Mouse (Mus musculus): Measurements from ENCODE around the gene Tmem115.

Gene Tmem115

DNA sequence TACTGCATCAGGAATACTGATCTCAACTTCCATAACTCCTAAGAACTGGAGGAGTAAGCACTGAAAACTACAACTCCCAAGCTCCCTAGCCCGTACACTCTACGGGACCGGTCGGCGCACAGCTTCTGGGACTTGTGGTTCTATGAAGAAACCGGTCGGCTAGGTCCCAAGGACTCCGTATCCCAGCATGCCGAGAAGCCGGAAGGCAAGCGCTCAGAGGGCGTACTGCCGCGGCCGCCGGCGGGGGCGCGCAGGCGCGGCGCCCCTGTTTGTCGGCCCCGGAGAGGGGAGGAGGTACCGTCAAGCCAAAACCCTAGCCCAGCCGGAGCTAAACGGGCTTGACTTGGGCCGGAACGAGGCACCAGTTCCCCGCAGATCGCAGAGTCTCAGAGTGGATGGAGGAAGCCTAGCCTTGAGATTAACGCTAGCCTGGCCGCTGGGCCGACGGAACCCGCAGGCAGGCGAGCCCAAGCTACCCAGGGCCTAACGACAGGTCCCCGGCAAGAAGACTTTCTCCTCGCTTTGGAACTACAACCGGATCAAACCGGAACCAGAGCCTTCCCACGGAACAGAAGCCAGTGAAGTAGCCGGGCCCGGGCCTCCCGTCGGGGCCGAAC lies at the start of gene Tmem115:
Tmem115 (plus strand) TSS at position 155 of the 617 bp plus-strand sequence.
- peak; percentile 98 for DNase-seq

DNA sequence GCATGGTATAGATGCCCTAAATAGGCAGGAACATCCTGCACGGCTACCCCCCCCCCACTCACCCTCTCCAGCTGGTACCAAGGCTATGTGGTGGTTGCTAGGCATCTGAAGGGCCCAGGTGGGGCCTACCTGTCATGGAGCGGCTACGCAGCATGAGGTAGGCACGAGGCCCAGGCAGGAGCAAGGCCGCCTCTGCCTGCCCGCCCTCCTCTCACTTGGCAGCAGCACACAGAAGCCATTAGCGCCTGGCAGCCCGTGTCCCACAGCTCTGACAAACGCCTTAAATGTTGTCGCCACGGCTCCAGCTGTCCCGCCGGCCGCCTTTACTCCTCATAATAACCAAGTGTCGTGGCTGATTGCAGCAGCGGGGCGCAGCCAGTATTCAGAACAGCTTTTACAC lies 49.4 kb upstream of the Tmem115 start:
- no peak for DNase-seq

DNA sequence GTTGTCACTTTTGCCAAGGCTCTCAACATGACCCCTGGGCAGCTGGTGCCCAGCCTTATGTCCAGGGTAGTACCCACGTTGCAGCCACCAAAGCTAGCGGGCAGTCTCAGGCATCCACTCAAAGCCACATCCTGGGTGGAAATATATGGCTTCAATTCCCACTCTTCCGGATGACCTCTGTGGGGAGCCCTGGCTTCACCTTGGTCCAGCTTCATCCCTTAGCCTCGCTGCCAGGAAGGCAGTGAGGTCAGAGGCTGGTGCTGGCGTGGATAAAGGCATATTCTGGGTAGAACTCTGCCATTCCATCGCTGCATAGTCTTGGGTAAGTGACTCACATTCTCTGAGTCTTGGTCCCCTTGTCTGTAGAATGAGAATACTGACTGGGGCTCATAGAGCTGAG lies 49.0 kb upstream of the Tmem115 start:
- no peak for DNase-seq

DNA sequence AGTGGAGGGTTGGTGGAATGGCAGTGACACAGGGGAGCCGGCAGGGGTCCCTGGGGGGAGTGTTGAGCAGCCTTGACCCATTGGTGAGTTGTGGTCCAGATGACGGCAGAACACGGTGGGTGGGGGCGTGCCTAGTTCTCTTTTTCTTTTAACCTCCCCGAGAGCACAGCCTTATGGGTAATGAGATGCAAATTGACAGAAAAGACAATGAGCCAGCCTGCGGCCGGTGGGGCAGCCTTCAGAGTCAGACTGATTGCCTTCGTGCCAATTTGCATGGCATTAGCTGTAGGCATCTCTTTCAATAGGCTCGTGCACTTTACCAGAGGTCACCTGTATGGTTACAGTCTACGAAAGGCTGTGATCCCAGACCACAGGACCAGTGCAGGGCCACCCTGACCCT lies 47.7 kb upstream of the Tmem115 start:
- DNase-seq: no peak

DNA sequence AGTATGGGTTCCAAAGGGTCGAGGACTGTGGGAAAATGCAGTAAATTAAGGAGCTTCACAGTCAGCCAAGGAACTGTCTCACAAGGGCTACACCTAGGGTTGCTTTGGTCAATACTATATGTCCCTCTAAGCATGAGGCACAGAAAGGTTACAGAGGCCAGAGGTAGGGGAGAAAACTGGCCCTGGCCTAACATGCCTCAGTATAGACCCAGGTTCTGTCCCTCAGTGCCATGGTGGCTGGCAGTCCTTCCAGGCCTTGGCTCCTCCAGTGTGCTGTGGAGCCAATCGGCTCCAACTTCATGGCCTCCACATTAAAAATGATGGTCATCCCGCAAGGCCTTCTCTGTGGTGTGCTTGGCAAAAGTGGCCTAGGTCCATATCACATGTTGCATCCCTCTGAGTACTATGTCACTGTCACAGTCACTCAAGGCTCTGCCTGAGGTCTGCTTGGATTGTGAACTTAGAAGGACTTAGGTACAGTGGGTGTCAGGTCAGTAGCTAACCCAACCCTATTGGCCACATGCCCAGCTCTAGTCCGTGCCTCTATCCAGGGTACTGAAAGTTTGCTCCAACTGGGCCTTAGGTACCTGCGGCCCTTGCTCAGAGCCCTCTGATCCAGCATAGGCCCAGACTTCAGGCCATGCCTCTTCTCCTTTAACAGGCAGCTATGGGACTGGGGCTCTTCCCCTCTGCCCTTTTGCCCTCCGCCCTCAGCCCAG lies 47.1 kb upstream of the Tmem115 start:
- DNase-seq: peak; percentile 21

DNA sequence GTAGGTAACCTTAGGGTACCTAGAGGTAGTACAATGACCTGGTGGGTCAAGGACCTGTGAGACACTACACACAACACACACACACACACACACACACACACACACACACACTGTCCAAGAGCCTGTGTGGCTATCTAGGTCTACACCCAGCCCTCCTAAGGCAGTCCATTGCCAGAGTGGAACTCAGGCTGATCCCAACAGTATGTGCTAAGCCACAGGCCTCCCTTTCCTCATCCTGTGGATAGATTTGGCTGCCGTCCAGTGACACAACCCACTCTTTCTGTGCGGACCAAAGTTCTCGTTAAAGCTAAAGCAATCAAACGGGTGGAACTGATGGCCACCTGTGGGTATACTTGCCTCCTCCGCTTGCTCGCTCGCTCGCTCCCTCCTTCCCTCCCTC lies 43.6 kb upstream of the Tmem115 start:
- no peak for DNase-seq

DNA sequence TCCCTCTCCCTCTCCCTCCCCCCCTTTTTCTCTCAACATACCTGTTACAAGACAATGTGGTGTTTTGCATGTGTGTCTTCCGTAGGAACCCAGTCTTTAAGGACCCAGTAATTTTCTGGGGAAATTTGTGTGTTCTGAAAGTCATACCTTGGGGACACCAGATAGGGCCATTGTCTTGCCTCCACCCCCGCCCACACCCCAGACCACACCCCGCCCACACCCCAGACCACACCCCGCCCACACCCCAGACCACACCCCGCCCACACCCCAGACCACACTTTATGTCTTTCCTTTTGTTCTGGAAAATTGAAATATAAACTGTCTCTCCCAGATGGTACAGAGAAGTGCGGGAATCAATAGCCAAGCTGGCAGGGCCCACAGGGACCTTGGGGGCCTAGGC lies 43.1 kb upstream of the Tmem115 start:
- DNase-seq: no peak

DNA sequence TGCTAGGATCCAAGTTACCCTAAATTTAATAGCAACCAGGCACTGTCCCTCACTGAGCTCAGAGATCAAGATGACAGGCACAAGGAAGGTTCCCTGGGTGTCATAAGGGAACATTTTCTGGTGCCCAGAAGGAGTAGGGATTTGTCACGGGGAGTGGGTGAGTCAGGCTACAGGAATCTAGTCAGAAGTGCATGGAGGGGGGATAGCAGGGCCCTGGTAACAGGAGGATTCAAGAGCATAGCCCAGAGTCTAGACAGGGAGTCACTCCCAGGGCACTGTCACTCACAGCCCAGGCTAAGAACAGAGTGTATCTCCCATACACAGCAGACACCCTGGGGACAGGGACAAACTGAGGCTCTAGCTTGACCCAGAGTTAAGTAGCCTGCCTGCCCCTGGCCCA lies 40.2 kb upstream of the Tmem115 start:
- no peak for DNase-seq

DNA sequence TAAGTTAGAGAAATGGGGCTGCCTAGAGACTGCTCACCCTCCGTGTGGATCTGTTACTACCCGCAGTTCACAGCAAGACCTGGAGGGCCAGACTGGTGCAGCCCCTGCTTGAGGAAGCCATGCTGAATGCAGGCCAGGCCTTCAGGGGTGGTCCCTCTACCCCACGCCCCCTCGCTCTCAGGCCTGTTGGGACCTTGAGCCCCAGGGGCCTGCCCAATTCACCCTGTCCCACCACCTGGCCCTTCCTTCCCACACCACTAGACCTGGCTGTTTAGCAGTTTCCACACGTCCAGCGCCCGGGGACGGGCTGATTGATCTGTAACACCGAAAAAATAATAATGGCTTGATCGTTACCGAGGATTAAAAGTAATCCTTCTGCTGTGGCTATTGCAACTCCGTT lies 39.5 kb upstream of the Tmem115 start:
- no peak for DNase-seq

DNA sequence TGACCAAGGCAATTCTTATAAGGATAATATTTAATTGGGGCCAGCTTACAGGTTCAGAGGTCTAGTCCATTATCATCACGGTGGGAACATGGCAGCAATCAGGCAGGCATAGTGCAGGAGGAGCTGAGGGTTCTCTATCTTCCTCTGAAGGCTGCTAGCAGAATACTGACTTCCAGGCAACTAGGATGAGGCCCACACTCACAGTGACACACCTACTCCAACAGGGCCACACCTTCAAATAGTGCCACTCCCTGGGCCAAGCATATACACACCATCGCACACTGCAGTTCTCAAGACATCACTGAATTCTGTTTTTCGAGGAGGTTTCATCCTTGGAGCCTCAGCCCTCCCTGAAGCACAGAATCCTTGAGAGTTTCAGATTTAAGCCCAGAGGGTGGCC lies 37.4 kb upstream of the Tmem115 start:
- DNase-seq: no peak

DNA sequence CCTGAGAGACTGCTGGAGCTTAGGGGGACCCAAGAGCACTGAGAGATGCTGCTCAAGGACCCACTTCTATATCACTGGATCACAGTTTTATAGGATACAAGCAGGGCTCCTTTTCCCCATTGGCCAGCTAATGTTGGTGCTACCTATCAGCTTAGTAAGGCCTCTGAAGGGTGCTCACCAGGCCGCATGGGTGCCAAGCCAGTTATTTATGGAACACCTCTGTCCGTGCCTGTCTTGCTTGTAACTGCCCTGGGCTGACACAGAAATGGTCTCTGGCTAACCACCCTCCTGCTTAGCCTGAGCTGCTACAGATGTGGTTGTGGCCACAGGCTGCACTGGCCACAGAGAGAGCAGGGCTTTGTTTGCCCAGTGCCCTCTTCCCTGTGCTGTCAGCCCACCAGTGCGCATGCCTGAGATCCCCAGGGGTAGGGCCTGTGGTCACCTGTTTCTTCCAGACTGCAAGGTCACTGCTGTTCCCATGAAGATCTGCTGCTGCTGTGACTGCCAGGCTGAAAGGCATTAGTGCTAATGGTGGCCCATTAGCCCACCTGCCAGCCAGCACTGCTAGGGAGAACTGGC lies 32.9 kb upstream of the Tmem115 start:
- no peak for DNase-seq

DNA sequence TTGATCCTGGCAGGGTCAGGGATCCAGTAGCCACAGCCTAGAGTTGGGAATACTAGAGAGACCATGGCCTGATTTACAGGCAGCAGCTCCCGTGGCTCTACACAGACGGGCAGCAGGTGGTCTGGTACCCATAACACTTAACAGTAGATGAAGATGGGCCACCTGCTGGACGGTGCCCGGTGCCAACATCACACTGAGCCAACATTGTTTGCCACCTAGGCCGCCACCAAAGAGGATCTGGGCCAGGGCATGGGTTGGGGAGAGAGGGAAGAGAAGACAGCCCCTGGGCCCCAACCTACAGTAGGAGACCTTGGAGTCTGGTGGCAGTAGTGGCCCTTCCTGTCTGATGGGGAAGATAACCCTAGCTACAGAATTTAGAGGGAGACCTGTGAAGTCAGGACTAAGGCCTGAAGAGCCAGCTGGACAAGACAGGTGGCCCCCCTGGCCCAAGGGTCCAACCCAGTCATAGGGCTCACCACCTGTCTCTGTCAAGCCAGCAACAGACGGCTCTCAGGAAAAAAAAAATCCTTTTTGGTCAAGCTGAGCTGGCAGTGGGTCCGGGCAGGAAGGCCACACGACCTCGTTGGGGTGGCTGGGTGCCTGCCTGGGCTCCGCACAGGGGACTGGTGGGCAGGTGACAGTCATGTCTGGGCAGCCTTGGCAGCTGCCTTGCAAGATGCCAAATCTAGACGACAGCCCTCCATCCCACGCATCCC lies 31.5 kb upstream of the Tmem115 start:
- no peak for DNase-seq

DNA sequence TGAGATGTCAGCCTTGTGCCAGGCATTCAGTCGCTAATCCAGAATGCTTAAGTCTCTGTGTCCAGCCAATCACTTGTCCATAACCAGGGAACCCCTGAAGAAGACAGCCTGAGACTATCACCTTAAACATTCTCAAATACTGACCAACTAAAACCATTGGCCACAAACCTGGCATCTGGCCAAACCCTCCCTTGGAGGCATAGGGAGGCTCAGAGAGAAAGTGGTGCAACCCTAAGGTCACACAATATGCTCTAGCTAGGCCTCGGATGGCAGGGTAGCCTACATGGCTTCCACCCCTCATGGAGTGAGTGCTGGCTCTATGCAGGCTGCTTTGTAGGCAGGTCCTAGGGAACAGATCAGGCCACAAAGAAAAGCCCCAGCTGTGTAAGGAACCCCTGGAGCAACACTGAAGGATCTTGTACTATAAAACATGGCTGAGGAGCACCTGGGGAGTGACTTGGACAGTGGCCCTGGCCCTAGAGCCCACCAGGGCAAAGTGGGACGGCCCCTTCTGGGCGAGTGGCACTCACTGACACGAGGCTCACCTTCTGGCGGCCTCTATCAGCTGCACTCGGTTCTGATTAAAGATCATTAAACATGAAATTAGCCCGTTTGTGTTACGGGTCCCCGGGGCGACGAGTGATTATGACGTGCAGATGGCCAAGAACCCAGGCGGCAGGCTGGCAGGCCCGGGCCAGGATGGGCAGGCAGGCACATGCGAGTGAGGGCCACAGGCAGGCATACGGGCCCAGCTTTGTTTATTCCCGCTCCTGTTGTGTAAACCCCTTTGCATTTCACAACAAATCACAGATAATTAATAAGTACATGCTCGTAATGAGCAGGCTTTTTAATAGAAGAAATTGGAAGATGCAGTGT lies 28.8 kb upstream of the Tmem115 start:
- DNase-seq: no peak

DNA sequence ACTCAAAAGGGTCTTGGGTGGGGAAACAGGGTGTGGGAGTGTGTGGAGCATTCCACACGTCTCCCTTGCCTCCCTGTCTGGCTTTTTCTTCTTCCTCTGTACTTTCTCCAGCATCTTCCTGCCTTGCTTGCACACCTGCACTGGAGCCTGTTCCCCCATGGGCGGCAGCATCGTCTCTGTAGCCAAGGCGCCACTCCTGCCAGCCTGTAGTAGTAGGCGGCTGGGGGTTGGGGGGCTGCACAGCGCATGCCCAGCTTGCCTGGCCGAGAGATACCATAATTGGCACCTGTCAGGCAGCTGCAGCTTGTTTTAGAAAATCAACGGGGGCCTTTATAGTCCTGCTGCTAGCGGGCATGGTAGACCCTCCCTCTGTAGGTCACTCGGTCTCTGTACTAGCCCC lies 25.5 kb upstream of the Tmem115 start:
- DNase-seq: no peak

DNA sequence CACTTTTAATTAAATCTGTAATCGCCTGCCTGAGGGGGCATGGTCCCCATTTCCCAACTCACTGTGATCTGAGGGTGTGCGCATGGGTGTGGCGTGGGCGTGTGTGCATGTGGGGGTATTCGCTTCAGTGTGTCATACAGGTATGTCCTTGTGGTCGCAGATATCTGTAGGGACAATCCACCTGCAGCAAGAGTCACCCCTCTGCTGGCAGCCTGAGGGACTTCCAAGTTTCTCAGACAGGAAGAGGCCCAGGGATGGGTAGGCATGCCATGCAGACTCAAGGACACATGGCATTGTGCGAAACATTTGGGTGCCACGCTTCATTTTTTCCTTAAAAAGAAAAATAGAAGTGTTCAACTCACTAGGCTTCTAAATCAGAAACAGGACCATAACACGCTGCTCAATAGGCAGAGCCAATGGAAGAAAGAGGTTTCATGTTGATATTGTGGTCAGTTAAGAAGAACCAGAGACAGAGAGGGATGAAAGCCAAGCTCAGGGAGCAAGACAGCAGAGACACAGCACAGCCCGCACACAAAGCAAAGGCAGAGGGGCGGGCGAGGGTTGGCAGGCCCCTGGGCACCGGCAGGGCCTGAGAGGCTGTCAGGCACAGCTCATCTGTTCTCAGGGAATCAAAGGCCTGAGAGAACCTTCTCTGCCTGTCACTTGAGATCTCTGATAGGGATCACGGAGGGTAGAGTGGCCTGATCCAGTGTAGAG lies 23.2 kb upstream of the Tmem115 start:
- no peak for DNase-seq

DNA sequence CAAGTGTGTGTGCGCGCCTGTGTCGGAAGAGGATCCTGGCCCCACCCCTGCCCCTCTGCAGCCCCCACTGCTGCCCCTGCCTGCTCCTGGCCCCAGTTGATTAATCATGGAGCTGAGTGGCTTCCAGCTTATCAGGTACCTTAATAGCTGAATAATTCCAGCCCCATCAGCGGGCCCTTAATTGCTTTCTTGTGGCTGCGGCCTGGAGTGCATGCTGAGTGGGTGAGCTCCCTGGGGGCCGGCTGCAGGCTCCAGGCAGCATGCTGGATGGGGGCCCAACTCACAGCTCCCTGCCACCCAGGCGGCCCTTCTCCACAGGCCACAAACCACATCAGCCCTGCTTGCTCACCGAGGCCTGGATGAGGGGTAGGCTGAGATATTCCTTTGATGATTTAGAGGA lies 22.3 kb upstream of the Tmem115 start:
- no peak for DNase-seq

DNA sequence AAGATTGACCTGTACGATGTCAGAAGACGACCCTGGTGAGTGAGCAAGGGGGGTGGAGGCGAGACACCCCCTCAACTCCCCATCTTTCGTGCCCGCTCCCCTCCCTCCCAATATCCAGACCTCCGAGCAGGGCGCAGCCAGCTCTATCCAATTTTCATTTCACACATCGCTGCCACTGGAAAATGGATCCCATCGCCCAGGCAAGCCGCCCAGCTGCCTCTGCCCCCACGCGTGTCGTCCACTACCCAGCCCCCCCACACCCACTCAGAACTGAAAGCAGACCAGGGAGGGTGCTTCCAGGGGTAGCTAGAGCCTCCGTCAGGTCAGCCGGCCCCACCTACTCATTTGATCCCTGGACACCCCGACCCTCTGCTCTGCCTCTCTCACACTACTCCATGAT lies 21.4 kb upstream of the Tmem115 start:
- no peak for DNase-seq

DNA sequence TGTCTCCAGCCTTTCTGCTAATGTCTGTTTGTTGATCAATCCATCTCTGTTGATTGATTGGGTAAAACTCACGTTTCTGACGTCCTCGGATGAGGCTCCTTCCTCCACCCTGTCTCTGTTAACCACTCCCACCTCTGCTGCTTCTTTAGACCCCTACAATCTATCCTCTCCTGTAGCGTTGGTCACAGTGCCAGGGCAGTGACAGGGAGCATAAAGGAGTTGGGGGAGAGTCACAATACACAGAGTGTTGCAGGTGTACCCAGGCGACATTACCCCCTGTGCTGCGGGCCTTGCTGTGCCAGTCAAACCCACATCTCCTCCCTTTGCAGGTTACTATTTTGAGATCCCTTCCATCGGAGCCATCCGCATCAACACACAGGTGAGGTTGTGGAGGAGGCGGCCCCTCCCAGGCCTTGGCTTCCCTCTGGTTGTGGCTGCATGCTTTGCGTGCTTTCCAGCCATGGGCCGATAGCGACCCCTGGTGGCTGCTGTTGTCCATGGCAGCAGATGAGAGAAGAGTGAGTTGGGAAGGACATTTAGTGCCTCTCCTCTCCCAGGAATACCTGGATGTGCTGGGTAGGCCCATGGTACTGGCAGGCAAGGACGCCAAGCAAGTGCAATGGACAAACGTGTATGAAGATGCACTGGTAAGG lies 19.3 kb upstream of the Tmem115 start:
- DNase-seq: peak; percentile 84

DNA sequence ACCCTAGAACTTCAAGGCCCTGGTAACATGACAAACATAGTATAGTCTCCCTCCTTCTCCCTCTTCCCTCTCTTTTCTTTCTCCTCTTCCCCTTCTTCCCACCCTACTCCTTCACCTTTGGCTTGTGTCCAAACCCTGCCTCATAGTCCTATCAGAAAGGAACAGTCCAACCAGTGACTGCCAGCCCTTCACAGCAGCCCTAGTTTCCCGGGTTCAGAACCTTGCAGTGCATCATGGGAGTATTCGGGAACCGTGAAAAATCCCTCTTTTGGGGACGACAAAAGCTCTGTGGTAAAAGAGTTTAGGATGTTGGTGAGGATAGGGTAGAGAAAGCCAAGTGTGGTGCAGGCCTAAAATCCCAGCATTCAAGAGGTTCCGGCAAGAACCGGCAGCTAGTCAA lies 13.4 kb upstream of the Tmem115 start:
- no peak for DNase-seq

DNA sequence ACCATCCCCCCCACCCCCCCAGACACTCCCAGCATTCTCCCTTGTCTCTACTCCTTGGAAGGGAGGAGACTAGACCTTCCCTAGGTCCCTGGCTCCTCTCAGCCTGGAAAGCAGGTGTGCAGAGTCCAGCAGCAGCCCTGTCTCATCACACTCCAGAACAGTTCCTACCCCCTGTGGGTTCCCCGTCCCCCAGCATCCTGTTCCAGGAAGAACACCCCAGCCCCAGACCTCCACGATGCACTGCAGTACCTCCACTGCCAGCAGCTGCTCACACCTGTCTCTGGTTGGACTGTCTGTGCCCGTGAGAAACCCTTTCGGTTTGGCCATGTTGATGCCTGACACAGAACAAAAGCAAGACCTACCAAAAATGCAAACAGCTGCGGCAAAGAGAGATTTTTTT lies 12.6 kb upstream of the Tmem115 start:
- no peak for DNase-seq

DNA sequence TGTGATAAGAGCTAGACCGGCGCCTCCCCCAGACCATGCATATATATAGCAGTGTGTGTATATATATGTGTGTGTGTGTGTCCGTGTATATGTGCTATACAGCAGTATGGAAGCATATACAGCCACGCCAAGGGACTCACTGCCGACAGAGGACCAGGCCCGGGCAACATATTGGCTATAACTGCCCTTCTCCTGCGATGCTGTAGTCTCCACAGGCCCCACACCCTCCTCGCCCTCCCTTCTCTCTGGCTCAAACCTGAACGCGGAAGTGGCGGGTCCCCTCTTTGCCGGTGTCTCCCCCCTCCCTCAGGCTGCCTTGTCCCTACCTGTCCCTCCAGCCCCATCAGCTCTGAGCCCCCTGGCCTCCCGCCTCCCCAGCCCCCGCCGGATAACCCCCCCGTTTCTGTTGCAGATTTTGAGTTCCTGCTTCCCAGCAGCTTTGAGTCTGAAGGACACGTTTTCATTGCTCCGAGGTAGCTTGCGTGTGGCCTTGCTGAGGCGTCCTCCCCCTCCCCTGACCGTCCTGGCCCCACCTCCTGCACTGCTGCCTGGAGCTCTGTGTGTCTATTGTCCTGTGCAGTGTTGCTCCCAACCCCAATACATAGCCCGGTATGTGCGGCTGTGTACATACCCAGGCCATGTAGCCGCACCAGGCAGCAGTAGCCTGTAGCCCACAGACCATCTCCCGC lies 11.9 kb upstream of the Tmem115 start:
- DNase-seq: no peak
